Mouse (Mus musculus) colon, adult 2 months (tissue): Measurements from ENCODE around the gene Olfr1016. TPM values are rescaled to one million over a fixed set of nuclear protein-coding genes. Genes with fewer than 3 reads are reported as not detected.

Experiments
- polyA plus RNA-seq: library from polyadenylated mRNA; depleted of rRNA; stranded (reverse); fragments of >200 nt; gene quantifications from 2 replicates; pipeline ENCODE4 v1.2.3, GENCODE M21; 2012; rRNA removed

The Olfr1016 gene
- polyA plus RNA-seq = not detected in 2 replicates

DNA sequence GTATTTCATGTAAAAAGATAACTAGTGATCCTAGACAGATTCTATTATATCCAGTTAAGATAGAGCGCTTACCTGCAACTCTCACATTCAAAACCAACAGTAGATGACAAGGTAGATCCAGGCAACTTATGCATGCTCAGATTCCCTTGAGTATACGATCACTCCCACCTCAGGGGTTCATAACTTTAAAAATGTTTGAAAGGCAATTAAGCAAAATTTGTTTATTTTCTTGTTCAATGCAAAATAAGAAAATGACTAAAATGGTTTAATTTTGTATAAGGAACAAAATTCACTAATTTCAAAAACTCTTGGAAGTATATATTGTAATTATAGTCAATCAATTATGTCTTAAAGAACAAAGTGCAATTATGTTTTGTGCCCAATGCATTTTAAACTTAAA lies at the start of gene Olfr1016:
Gene Olfr1016 (minus strand): TSS at position 101 of the 400 bp plus-strand sequence.

DNA sequence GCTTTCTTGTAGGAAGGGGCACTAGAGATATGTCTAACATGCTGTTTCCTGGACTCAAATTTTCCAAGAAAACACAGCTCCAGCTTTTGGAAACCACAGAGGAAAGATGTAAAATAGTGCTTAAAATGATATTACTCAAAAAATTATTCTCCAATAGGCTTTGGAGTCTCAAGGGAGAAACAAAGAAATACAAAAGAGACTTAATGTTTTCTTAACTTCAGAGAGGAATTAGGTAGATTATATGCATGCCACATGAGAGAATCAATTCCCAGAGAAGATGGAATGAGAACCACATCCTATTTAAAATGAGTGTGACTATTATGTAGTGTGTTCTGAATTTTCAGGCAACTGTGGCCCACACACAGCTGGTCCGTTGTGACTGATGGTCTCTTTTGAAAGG lies 44.4 kb upstream of the Olfr1016 start, which contains the start of gene Olfr1020:
Gene Olfr1020 (plus strand): TSS at position 301 of the 400 bp plus-strand sequence.

GRCm38 (mm10) chr2:85845383-85845782 lies 43.0 kb upstream of the Olfr1016 start, which contains the start of gene Olfr1019:
Olfr1019 (minus strand) TSS chr2:85845483.

GRCm38 (mm10) chr2:85818179-85818578 lies 15.8 kb upstream of the Olfr1016 start, which contains the start of gene Olfr1018:
Olfr1018 (plus strand) TSS chr2:85818479.

DNA sequence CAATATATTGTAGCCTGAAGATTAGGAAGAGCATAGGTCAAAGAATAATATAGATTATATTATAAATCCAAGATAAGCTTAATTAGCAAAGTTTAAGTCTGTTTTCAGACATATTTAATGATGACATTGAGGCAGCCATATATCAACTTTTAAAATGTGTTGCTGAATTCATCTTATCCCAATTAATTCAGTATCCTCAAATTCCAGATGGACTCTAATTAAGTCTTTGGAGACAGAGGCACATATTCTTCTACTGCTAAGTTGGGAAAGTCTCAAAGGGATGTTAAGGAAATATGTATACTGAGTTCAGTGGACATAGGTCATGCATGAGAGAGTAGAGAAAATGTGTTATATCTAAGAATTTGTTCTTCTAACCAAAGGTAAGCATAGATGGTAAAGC lies 20.6 kb downstream of the Olfr1016 start, which contains the start of gene Olfr1015:
Gene Olfr1015 (plus strand): TSS at position 301 of the 400 bp plus-strand sequence.

DNA sequence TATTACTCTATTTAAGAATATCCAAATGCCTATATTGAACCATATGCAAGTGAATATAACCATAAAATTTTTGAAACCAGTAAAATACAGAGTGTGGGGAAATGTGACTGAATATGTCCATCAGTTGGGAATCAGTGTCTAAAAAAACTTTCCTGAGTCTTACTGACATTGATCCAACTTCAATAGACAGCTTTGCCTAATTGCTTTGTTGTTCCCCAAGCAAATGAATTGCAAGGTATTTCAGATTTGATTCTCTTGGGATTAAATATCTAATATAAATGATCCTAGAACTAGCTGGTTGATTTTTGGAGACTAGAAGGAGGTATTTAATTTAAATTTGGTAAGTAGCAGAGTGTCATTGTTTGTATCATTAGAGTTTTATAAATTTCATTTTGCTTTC lies 29.9 kb downstream of the Olfr1016 start, which contains the start of gene Olfr1014:
Gene Olfr1014 (plus strand): TSS at position 301 of the 400 bp plus-strand sequence.

DNA sequence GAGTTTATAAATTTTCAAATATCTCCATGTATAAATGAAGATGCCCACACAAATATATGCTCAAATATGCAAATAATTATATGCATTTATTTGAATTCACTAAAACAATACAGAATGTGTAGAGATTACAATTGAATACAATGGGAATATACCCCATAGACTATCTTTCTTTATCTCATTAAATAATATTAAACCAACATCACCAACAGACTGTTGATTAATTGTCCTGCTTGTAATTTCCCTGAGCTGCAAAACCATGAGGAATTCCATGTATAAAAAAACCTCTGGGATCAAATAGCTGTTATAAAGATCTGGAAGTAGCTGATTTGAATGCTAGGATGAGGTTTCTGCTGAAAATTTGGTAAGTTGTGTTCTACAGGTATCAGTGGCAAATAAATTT lies 35.5 kb downstream of the Olfr1016 start, which contains the start of gene Olfr1013:
Gene Olfr1013 (plus strand): TSS at position 301 of the 400 bp plus-strand sequence.

GRCm38 (mm10) chr2:85762666-85763065 lies 39.7 kb downstream of the Olfr1016 start, which contains the start of gene Olfr1012:
Olfr1012 (minus strand) TSS chr2:85762766.

Other genes with a start within 250 kb of the Olfr1016 start
- not detected in 2 replicates for gene Olfr996, start 223.3 kb downstream of the Olfr1016 start, polyA plus RNA-seq
- not detected in 2 replicates for gene Olfr998, start 213.6 kb downstream of the Olfr1016 start, polyA plus RNA-seq
- gene Olfr1000, start 190.6 kb downstream of the Olfr1016 start, polyA plus RNA-seq = not detected in 2 replicates
- not detected in 2 replicates for gene Olfr1002, start 151.8 kb downstream of the Olfr1016 start, polyA plus RNA-seq
- gene Olfr154, start 138.1 kb downstream of the Olfr1016 start, polyA plus RNA-seq = not detected in 2 replicates
- gene Olfr1006, start 123.8 kb downstream of the Olfr1016 start, polyA plus RNA-seq = not detected in 2 replicates
- not detected in 2 replicates for gene Olfr1008, start 113.1 kb downstream of the Olfr1016 start, polyA plus RNA-seq
- not detected in 2 replicates for gene Olfr1009, start 87.1 kb downstream of the Olfr1016 start, polyA plus RNA-seq
- not detected in 2 replicates for gene Olfr1012, start 39.8 kb downstream of the Olfr1016 start, polyA plus RNA-seq
- gene Olfr1013, start 35.4 kb downstream of the Olfr1016 start, polyA plus RNA-seq = not detected in 2 replicates
- gene Olfr1014, start 29.8 kb downstream of the Olfr1016 start, polyA plus RNA-seq = not detected in 2 replicates
- gene Olfr1015, start 20.5 kb downstream of the Olfr1016 start, polyA plus RNA-seq = not detected in 2 replicates
- not detected in 2 replicates for gene Olfr1018, start 15.9 kb upstream of the Olfr1016 start, polyA plus RNA-seq
- not detected in 2 replicates for gene Olfr1019, start 42.9 kb upstream of the Olfr1016 start, polyA plus RNA-seq
- not detected in 2 replicates for gene Olfr1020, start 44.5 kb upstream of the Olfr1016 start, polyA plus RNA-seq
- gene Olfr1022, start 66.0 kb upstream of the Olfr1016 start, polyA plus RNA-seq = not detected in 2 replicates
- not detected in 2 replicates for gene Olfr1023, start 83.1 kb upstream of the Olfr1016 start, polyA plus RNA-seq
- not detected in 2 replicates for gene Olfr1024, start 102.5 kb upstream of the Olfr1016 start, polyA plus RNA-seq
- not detected in 2 replicates for gene Olfr1025-ps1, start 112.6 kb upstream of the Olfr1016 start, polyA plus RNA-seq
- not detected in 2 replicates for gene Olfr1026, start 119.0 kb upstream of the Olfr1016 start, polyA plus RNA-seq
- gene Olfr1028, start 147.9 kb upstream of the Olfr1016 start, polyA plus RNA-seq = not detected in 2 replicates
- not detected in 2 replicates for gene Olfr1029, start 171.4 kb upstream of the Olfr1016 start, polyA plus RNA-seq
- not detected in 2 replicates for gene Olfr1030, start 176.7 kb upstream of the Olfr1016 start, polyA plus RNA-seq
- not detected in 2 replicates for gene Olfr1031, start 187.8 kb upstream of the Olfr1016 start, polyA plus RNA-seq
- gene Olfr1032, start 203.0 kb upstream of the Olfr1016 start, polyA plus RNA-seq = not detected in 2 replicates
- 0.08 and 0.14 TPM in 2 replicates for gene Olfr1033, start 218.1 kb upstream of the Olfr1016 start, polyA plus RNA-seq
- 0.03 TPM in 1 of 2 replicates, not detected in the other for gene Olfr1034, start 243.3 kb upstream of the Olfr1016 start, polyA plus RNA-seq